Comparison of ENCODE assay signal across 8 mouse cellular contexts in genomic region chr2:65396128-65396527, GRCm38 (mm10). TPM values are rescaled to one million over a fixed set of nuclear protein-coding genes. Genes with fewer than 3 reads are reported as not detected.
DNase-seq lines count a peak whose midpoint lies in the region; ATAC-seq lines count a peak whose summit lies in the region.

No protein-coding gene starts in this region.

- no peak overlapping the region for H3K9ac ChIP-seq in embryonic facial prominence, embryonic 11.5 days (replicated peaks; ENCODE audit: low read length)
- no peak overlapping the region for H3K9ac ChIP-seq in neural tube, embryonic 14.5 days (replicated peaks; ENCODE audit: low read depth, low read length)

- H3K4me3 ChIP-seq in embryonic facial prominence, embryonic 11.5 days (ENCODE audit: low read depth, low read length) = no peak overlapping the region
- no peak overlapping the region for H3K4me3 ChIP-seq in embryonic facial prominence, embryonic 10.5 days
- H3K4me3 ChIP-seq in neural tube, embryonic 14.5 days (ENCODE audit: low read depth, low read length) = no peak overlapping the region

- 20% methylated on average over 3 of the region's 3 CpGs for WGBS in embryonic facial prominence, embryonic 11.5 days
- 37% methylated on average over 3 of the region's 3 CpGs for WGBS in embryonic facial prominence, embryonic 10.5 days
- 16% methylated on average over 3 of the region's 3 CpGs for WGBS in neural tube, embryonic 14.5 days

- no peak overlapping the region for H3K27ac ChIP-seq in embryonic facial prominence, embryonic 11.5 days (replicated peaks; ENCODE audit: low read depth, low read length)
- H3K27ac ChIP-seq in embryonic facial prominence, embryonic 10.5 days (replicated peaks) = no peak overlapping the region
- H3K27ac ChIP-seq in neural tube, embryonic 14.5 days (ENCODE audit: low read depth, low read length) = no peak overlapping the region

- DNase-seq in embryonic facial prominence, embryonic 11.5 days (ENCODE audit: low spot score) = peak; percentile 62
- DNase-seq in embryonic facial prominence, embryonic 10.5 days (ENCODE audit: low spot score) = no peak
- peak; percentile 12 for DNase-seq in lung, postnatal 25 days (ENCODE audit: low spot score)
- DNase-seq in lung, postnatal 14 days = no peak
- no peak for DNase-seq in thymus, postnatal 25 days
- DNase-seq in heart, adult 9 months (ENCODE audit: low spot score in 2 of 2) = no peak

- H3K4me2 ChIP-seq in embryonic facial prominence, embryonic 11.5 days (ENCODE audit: low read depth, low read length) = no peak overlapping the region
- H3K4me2 ChIP-seq in neural tube, embryonic 14.5 days (ENCODE audit: low read depth, low read length) = no peak overlapping the region

- ATAC-seq in embryonic facial prominence, embryonic 11.5 days (replicated peaks; ENCODE audit: insufficient number of reproducible peaks, low FRiP score, low TSS enrichment, low read depth) = no peak; the same call in 1 of the 2 replicates
- ATAC-seq in granulocyte monocyte progenitor cell, adult 5-6 weeks (replicated peaks; ENCODE audit: poor library complexity, severe bottlenecking) = peak; percentile 41; the same call in 1 of the 2 replicates
- ATAC-seq in neural tube, embryonic 14.5 days (ENCODE audit: low read depth) = peak; percentile 82; the same call in 1 of the 2 replicates

- no peaks in the 10 kb centered on the region for H3K4me1 ChIP-seq in embryonic facial prominence, embryonic 11.5 days (ENCODE audit: control insufficient read depth, insufficient read depth, low read length)
- peaks cover 3% of the 10 kb centered on the region; the same call in 1 of the 2 replicates for H3K4me1 ChIP-seq in embryonic facial prominence, embryonic 10.5 days
- H3K4me1 ChIP-seq in neural tube, embryonic 14.5 days (ENCODE audit: control insufficient read depth, insufficient read depth, low read length) = no peaks in the 10 kb centered on the region

- no peaks in the 10 kb centered on the region; the same call in 1 of the 2 replicates for H3K27me3 ChIP-seq in embryonic facial prominence, embryonic 11.5 days (ENCODE audit: control insufficient read depth, insufficient read depth, low read length)
- H3K27me3 ChIP-seq in embryonic facial prominence, embryonic 10.5 days (replicated peaks; ENCODE audit: low read depth, poor library complexity, severe bottlenecking) = no peaks in the 10 kb centered on the region
- H3K27me3 ChIP-seq in neural tube, embryonic 14.5 days (ENCODE audit: control insufficient read depth, insufficient read depth, low read length) = no peaks in the 10 kb centered on the region

- no peaks in the 10 kb centered on the region for H3K36me3 ChIP-seq in embryonic facial prominence, embryonic 11.5 days (replicated peaks; ENCODE audit: control insufficient read depth, insufficient read depth, low read depth, low read length)
- no peaks in the 10 kb centered on the region for H3K36me3 ChIP-seq in embryonic facial prominence, embryonic 10.5 days (replicated peaks)
- H3K36me3 ChIP-seq in neural tube, embryonic 14.5 days (ENCODE audit: control insufficient read depth, insufficient read depth, low read length) = no peaks in the 10 kb centered on the region

- no peaks in the 10 kb centered on the region for H3K9me3 ChIP-seq in embryonic facial prominence, embryonic 11.5 days (replicated peaks; ENCODE audit: control insufficient read depth, low read length)
- H3K9me3 ChIP-seq in embryonic facial prominence, embryonic 10.5 days = no peaks in the 10 kb centered on the region
- H3K9me3 ChIP-seq in neural tube, embryonic 14.5 days (ENCODE audit: control insufficient read depth, low read length) = no peaks in the 10 kb centered on the region

RNA-seq across cellular contexts. Expression of gene Slc38a11, which starts 32.3 kb away (rescaled TPM):
- 0.67 TPM in 1 of 2 replicates, not detected in the other for polyA plus RNA-seq in embryonic facial prominence, embryonic 11.5 days (2014; fragmentation: Nextera tagmentation; extraction: Ambion mirVana)
- 0.29 and 0.42 TPM in 2 replicates for polyA plus RNA-seq in embryonic facial prominence, embryonic 10.5 days (2016; fragmentation: Nextera tagmentation; extraction: Ambion mirVana)
- not detected in 2 replicates for total RNA-seq in granulocyte monocyte progenitor cell, adult 5-6 weeks (2014; fragmentation: Nextera tagmentation)
- total RNA-seq in granulocyte monocyte progenitor cell, adult 5-6 weeks (2017) = not detected in 2 replicates
- polyA plus RNA-seq in neural tube, embryonic 14.5 days (2014; fragmentation: Nextera tagmentation; extraction: Ambion mirVana) = 0.79 and 2.3 TPM in 2 replicates

Comparison
In these comparisons a context has a peak if more than half of its experiments do, and no peak if none do; other contexts are left out.
1. DNase-seq: peak in embryonic facial prominence, embryonic 11.5 days (single experiment) and lung, postnatal 25 days (single experiment); none in embryonic facial prominence, embryonic 10.5 days (single experiment), lung, postnatal 14 days (single experiment), thymus, postnatal 25 days (single experiment) and heart, adult 9 months (0 of 2).